Comparison of ENCODE assay signal across 9 mouse cellular contexts in the genomic region with DNA sequence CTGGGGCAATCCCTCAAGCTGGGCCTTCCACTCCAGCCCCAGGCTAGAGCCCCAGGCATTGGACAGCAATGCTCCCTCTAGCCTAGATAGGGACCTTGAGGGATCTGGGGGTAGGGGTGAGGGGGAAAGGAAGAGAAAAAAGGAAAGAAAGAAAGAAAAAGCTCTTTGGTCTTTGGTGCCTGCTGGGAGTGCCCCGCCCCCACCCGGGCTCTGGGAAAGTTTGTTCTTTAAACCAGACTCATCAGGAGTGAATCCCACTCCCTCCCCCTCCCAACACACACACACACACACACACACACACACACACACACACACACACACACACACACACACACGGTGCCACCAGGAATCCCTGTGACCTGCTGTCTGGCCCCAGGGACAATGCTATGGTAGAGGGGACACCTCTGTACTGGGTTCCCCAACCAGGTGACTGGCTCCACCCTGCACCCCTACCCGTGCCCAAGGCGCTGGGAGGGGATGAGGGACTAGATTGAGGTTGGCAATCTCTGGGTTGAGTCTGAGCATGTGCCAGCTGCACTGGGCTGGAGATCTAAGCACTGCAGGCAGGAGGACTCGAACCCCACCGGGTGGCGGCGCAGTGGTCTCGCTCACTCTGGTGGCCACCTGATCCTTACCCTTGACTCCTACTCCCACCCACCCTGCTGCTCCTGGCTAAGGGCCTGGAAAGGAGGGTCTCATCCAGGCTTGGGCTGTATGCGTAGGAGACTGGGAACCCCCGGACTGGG.
DNase-seq lines count a peak whose midpoint lies in the region; ATAC-seq and TF ChIP-seq lines count a peak whose summit lies in the region.
"Had no signal": no experiment of that assay in that cellular context is flagged by ENCODE, and none has a peak within 500 bp of the region (broad histone marks: within the 10 kb centered on the region; RNA-seq: fewer than 3 reads in every experiment).

No protein-coding gene starts in this region.

- 65% methylated on average over 12 of the region's 12 CpGs for WGBS in lung, adult 2 months
- 51% methylated on average over 12 of the region's 12 CpGs for WGBS in intestine, embryonic 16.5 days
- WGBS in small intestine, adult 2 months: 68% methylated on average over 12 of the region's 12 CpGs

- H3K9me3 ChIP-seq in intestine, embryonic 16.5 days (ENCODE audit: control insufficient read depth, low read length): no peaks in the 10 kb centered on the region

- H3K4me1 ChIP-seq in lung, adult 2 months (ENCODE audit: control insufficient read depth, insufficient read depth, low read length): no peaks in the 10 kb centered on the region
- H3K4me1 ChIP-seq in intestine, embryonic 16.5 days (ENCODE audit: control insufficient read depth, insufficient read depth, low read length): peaks cover 11% of the 10 kb centered on the region
- peaks cover 4% of the 10 kb centered on the region for H3K4me1 ChIP-seq in small intestine, adult 2 months (ENCODE audit: control insufficient read depth, insufficient read depth, insufficient read length, low read length)

- H3K9ac ChIP-seq in intestine, embryonic 16.5 days (ENCODE audit: low read depth, low read length): no peak overlapping the region

- intact Hi-C loops in left cerebral cortex, postnatal 14 days (cut with DNase I): no loop called here

- H3K4me2 ChIP-seq in intestine, embryonic 16.5 days (ENCODE audit: low read depth, low read length): no peak overlapping the region

- peak; percentile 25 for DNase-seq in embryo, embryonic 10 days (ENCODE audit: low spot score)
- no peak for DNase-seq in embryo, embryonic 11 days
- DNase-seq in lung, adult 2 months: no peak
- DNase-seq in lung, postnatal 36 days: no peak
- no peak for DNase-seq in right cerebral cortex, postnatal 10 days (ENCODE audit: low spot score in 2 of 2)
- no peak for DNase-seq in left cerebral cortex, postnatal 14 days (ENCODE audit: low spot score in 2 of 2)
- DNase-seq: right cerebral cortex, adult 18-20 months had no signal

- H3K27ac ChIP-seq in intestine, embryonic 16.5 days (ENCODE audit: low read length): no peak overlapping the region
- no peak overlapping the region for H3K27ac ChIP-seq in small intestine, adult 2 months (ENCODE audit: insufficient read depth, low read depth, low read length)

- H3K27me3 ChIP-seq in intestine, embryonic 16.5 days (replicated peaks; ENCODE audit: control insufficient read depth, insufficient read depth, low read length): 0 out of 2 replicates have a peak, but pooled peaks cover 4% of the 10 kb centered on the region
- H3K27me3 ChIP-seq in small intestine, adult 2 months (ENCODE audit: control insufficient read depth, insufficient read depth, low read length): no peaks in the 10 kb centered on the region

- 0 out of 2 replicates have a peak, but pooled peaks have one; percentile 15 for ATAC-seq in intestine, embryonic 16.5 days

- no peaks in the 10 kb centered on the region for H3K36me3 ChIP-seq in intestine, embryonic 16.5 days (ENCODE audit: control insufficient read depth, insufficient read depth, low read length)
- no peaks in the 10 kb centered on the region for H3K36me3 ChIP-seq in small intestine, adult 2 months (ENCODE audit: control insufficient read depth, insufficient read depth, low read length)

- peak overlapping the region; percentile 8 for H3K4me3 ChIP-seq in lung, adult 2 months (replicated peaks; ENCODE audit: extremely low read depth, low read depth, low read length)
- 0 out of 2 replicates have a peak overlapping the region, but pooled peaks have one; percentile 52 for H3K4me3 ChIP-seq in intestine, embryonic 16.5 days (ENCODE audit: low read length)
- H3K4me3 ChIP-seq in small intestine, adult 2 months (ENCODE audit: low read depth, low read length): peak overlapping the region; percentile 62; the same call in 1 of the 2 replicates

- TF ChIP-seq CTCF in lung, adult 2 months (IDR thresholded peaks at IDR 0.05; ENCODE audit: insufficient read depth, low read length): no peak
- no peak for TF ChIP-seq CTCF in small intestine, adult 2 months (IDR thresholded peaks at IDR 0.05; ENCODE audit: extremely low read depth, insufficient read length, insufficient replicate concordance, low read depth, low read length)

- TF ChIP-seq POLR2A in lung, adult 2 months (IDR thresholded peaks at IDR 0.05; ENCODE audit: borderline replicate concordance, extremely low read depth, low read depth, low read length): no peak
- TF ChIP-seq POLR2A in small intestine, adult 2 months (IDR thresholded peaks at IDR 0.05; ENCODE audit: low read depth, low read length): no peak

Comparison
In these comparisons a context has a peak if more than half of its experiments do, and no peak if none do; other contexts are left out.
1. H3K4me3 ChIP-seq: peak in every context shown above with its lines; median percentile 62 in small intestine, adult 2 months; 52 in intestine, embryonic 16.5 days; 8 in lung, adult 2 months.